ENCODE assay signal across 10 mouse cellular contexts in genomic region chr11:20793676-20794075, GRCm38 (mm10).
"Had no signal": no experiment of that assay in that cellular context is flagged by ENCODE, and none has a peak within 500 bp of the region (broad histone marks: within the 10 kb centered on the region; RNA-seq: fewer than 3 reads in every experiment).

No protein-coding gene starts in this region.

- H3K4me3 ChIP-seq: gastrocnemius, adult 2 months; intestine, embryonic 15.5 days; layer of hippocampus, adult 2 months; left cerebral cortex, adult 2 months; limb, embryonic 13.5 days; limb, embryonic 15.5 days; liver, embryonic 12.5 days had no signal

- H3K27me3 ChIP-seq: intestine, embryonic 15.5 days; liver, embryonic 12.5 days had no signal

- H3K36me3 ChIP-seq: intestine, embryonic 15.5 days; limb, embryonic 13.5 days; limb, embryonic 15.5 days; liver, embryonic 12.5 days had no signal

- H3K9ac ChIP-seq: hindbrain, embryonic 14.5 days; intestine, embryonic 15.5 days; limb, embryonic 13.5 days; limb, embryonic 15.5 days; liver, embryonic 12.5 days; liver, embryonic 14.5 days had no signal

- H3K27ac ChIP-seq: gastrocnemius, adult 2 months; hindbrain, embryonic 14.5 days; intestine, embryonic 15.5 days; layer of hippocampus, adult 2 months; left cerebral cortex, adult 2 months; limb, embryonic 13.5 days; limb, embryonic 15.5 days; liver, embryonic 12.5 days; liver, embryonic 14.5 days had no signal

- H3K9me3 ChIP-seq: intestine, embryonic 15.5 days; limb, embryonic 15.5 days; liver, embryonic 12.5 days had no signal

- H3K4me2 ChIP-seq: heart, embryonic 11.5 days; hindbrain, embryonic 14.5 days; intestine, embryonic 15.5 days; limb, embryonic 13.5 days; limb, embryonic 15.5 days; liver, embryonic 12.5 days had no signal
